Mouse (Mus musculus) c-Kit-positive CD71-positive TER-119-negative erythroid progenitor cells, embryonic 14.5 days (primary cell): ENCODE results near the gene Nfyc.

Source experiments
- DNase-seq: peaks from one replicate; pipeline ENCODE4 v3.0.0-alpha.2; 2013; ENCODE audit warnings: low read depth

Nfyc gene

GRCm38 (mm10) chr4:120825577-120826326 is 5.6 kb downstream of the Nfyc start:
- DNase-seq = peak; percentile 99

- DNase-seq = peak; percentile 87
Measured at GRCm38 (mm10) chr4:120825100-120825553, 6.2 kb downstream of the Nfyc start.

- DNase-seq = no peak
Measured at GRCm38 (mm10) chr4:120822191-120822911, 9.0 kb downstream of the Nfyc start.

- no peak for DNase-seq
Measured at GRCm38 (mm10) chr4:120819871-120820270, 11.5 kb downstream of the Nfyc start.

GRCm38 (mm10) chr4:120819296-120819695 is 12.1 kb downstream of the Nfyc start:
- no peak for DNase-seq

GRCm38 (mm10) chr4:120817951-120818350 is 13.4 kb downstream of the Nfyc start:
- no peak for DNase-seq

GRCm38 (mm10) chr4:120817002-120817774 is 14.2 kb downstream of the Nfyc start:
- DNase-seq = no peak

- peak; percentile 89 for DNase-seq
Measured at GRCm38 (mm10) chr4:120815622-120816334, 15.6 kb downstream of the Nfyc start.

- no peak for DNase-seq
Measured at GRCm38 (mm10) chr4:120815163-120815562, 16.2 kb downstream of the Nfyc start.

- DNase-seq = no peak
Measured at GRCm38 (mm10) chr4:120814171-120814570, 17.2 kb downstream of the Nfyc start.

- no peak for DNase-seq
Measured at GRCm38 (mm10) chr4:120813762-120814161, 17.6 kb downstream of the Nfyc start.

- no peak for DNase-seq
Measured at GRCm38 (mm10) chr4:120805816-120806215, 25.6 kb downstream of the Nfyc start.

GRCm38 (mm10) chr4:120801446-120801845 is 29.9 kb downstream of the Nfyc start:
- DNase-seq = no peak

- no peak for DNase-seq
Measured at GRCm38 (mm10) chr4:120800691-120801090, 30.7 kb downstream of the Nfyc start.

GRCm38 (mm10) chr4:120799680-120800166 is 31.6 kb downstream of the Nfyc start:
- DNase-seq = no peak

- no peak for DNase-seq
Measured at GRCm38 (mm10) chr4:120797985-120798725, 33.2 kb downstream of the Nfyc start.

- DNase-seq = no peak
Measured at GRCm38 (mm10) chr4:120796687-120797086, 34.7 kb downstream of the Nfyc start.

GRCm38 (mm10) chr4:120795646-120796045 is 35.7 kb downstream of the Nfyc start:
- DNase-seq = no peak

GRCm38 (mm10) chr4:120792918-120793317 is 38.5 kb downstream of the Nfyc start:
- DNase-seq = no peak

GRCm38 (mm10) chr4:120790027-120790426 is 41.3 kb downstream of the Nfyc start:
- DNase-seq = no peak

GRCm38 (mm10) chr4:120755801-120756200 is 75.6 kb downstream of the Nfyc start:
- DNase-seq = no peak
